In the genomic region with DNA sequence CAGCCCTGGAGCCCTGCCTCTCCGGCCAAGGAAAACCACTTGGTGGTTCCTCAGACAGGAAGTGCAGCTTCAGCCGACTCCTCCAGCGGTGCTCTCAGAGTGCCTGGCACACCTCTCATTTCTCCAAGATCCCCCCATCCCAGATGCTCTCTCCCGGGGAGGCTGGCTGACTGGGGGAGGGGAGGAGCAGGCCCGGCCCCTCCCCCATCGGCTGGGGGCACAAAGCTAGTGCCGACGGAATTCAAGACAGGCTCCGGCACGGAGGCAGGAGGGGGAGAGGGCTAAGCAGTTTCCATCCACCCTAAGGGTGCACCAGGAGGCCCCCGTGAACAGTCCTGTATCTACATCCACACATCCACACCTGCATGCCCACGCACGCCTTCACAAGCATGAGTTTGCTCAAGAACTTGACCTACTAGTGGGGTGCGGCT, we compare ENCODE assay signal across 11 mouse cellular contexts. TPM values are rescaled to one million over a fixed set of nuclear protein-coding genes. Genes with fewer than 3 reads are reported as not detected.
DNase-seq lines count a peak whose midpoint lies in the region; ATAC-seq and TF ChIP-seq lines count a peak whose summit lies in the region.
"Had no signal": no experiment of that assay in that cellular context is flagged by ENCODE, and none has a peak within 500 bp of the region (broad histone marks: within the 10 kb centered on the region; RNA-seq: fewer than 3 reads in every experiment).

No protein-coding gene starts in this region.

- H3K4me3 ChIP-seq in kidney, embryonic 16.5 days (ENCODE audit: low read length) = peak overlapping the region; percentile 80
- peak overlapping the region; percentile 28 for H3K4me3 ChIP-seq in embryonic fibroblast, embryonic 13.5 days (ENCODE audit: insufficient read depth, low read length)
- peak overlapping the region; percentile 94 for H3K4me3 ChIP-seq in limb, embryonic 11.5 days (ENCODE audit: low read depth, low read length)
- H3K4me3 ChIP-seq in neural tube, embryonic 15.5 days (replicated peaks) = peak overlapping the region; percentile 79
- H3K4me3 ChIP-seq in thymus, adult 2 months (ENCODE audit: control insufficient read depth, insufficient read depth, low read length) = no peak overlapping the region

- H3K36me3 ChIP-seq in kidney, embryonic 16.5 days (ENCODE audit: insufficient read depth, low read length) = 0 out of 2 replicates have a peak, but pooled peaks cover 10% of the 10 kb centered on the region
- H3K36me3 ChIP-seq in limb, embryonic 11.5 days (ENCODE audit: control insufficient read depth, insufficient read depth, low read length) = peaks cover 9% of the 10 kb centered on the region
- H3K36me3 ChIP-seq in neural tube, embryonic 15.5 days = no peaks in the 10 kb centered on the region
- no peaks in the 10 kb centered on the region for H3K36me3 ChIP-seq in thymus, adult 2 months (ENCODE audit: control insufficient read depth, insufficient read depth, low read length)
- H3K36me3 ChIP-seq: G1E had no signal

- WGBS in kidney, embryonic 16.5 days = 3% methylated on average over 14 of the region's 14 CpGs
- under 1% methylated on average over 14 of the region's 14 CpGs for WGBS in limb, embryonic 11.5 days
- WGBS in neural tube, embryonic 15.5 days = 3% methylated on average over 14 of the region's 14 CpGs
- 17% methylated on average over 14 of the region's 14 CpGs for WGBS in thymus, adult 2 months

- no peak for DNase-seq in kidney, adult 8-10 months
- DNase-seq in limb, embryonic 11.5 days (ENCODE audit: low spot score) = peak; percentile 82
- no peak for DNase-seq in left cerebral cortex, adult 8-10 months (ENCODE audit: low spot score in 2 of 2)
- DNase-seq in ovary, adult 18-20 months (ENCODE audit: low spot score) = no peak
- no peak for DNase-seq in thymus, adult 2 months

- no peaks in the 10 kb centered on the region for H3K9me3 ChIP-seq in kidney, embryonic 16.5 days (ENCODE audit: low read length)
- H3K9me3 ChIP-seq in limb, embryonic 11.5 days (ENCODE audit: control insufficient read depth, low read length) = no peaks in the 10 kb centered on the region
- no peaks in the 10 kb centered on the region for H3K9me3 ChIP-seq in neural tube, embryonic 15.5 days (replicated peaks)
- H3K9me3 ChIP-seq: G1E had no signal

- TF ChIP-seq CTCF in embryonic fibroblast, embryonic 13.5 days (IDR thresholded peaks at IDR 0.05; ENCODE audit: borderline replicate concordance, insufficient read depth, low read length) = no peak
- TF ChIP-seq CTCF in thymus, adult 2 months (IDR thresholded peaks at IDR 0.05; ENCODE audit: borderline replicate concordance, control insufficient read depth, extremely low read depth, insufficient read depth, low read length, poor library complexity) = no peak

- peak overlapping the region; percentile 88 for H3K4me2 ChIP-seq in kidney, embryonic 16.5 days (replicated peaks; ENCODE audit: low read depth, low read length)
- peak overlapping the region; percentile 93 for H3K4me2 ChIP-seq in limb, embryonic 11.5 days (ENCODE audit: low read depth, severe bottlenecking)
- peak overlapping the region; percentile 94 for H3K4me2 ChIP-seq in neural tube, embryonic 15.5 days

- ATAC-seq in kidney, embryonic 16.5 days (ENCODE audit: low FRiP score, low TSS enrichment) = no peak
- ATAC-seq in limb, embryonic 11.5 days (ENCODE audit: insufficient number of reproducible peaks, low FRiP score, low TSS enrichment, low read depth) = 0 out of 2 replicates have a peak, but pooled peaks have one; percentile 10
- ATAC-seq in neural tube, embryonic 15.5 days (ENCODE audit: low FRiP score) = no peak

- peak overlapping the region; percentile 92 for H3K9ac ChIP-seq in kidney, embryonic 16.5 days (replicated peaks; ENCODE audit: low read length)
- peak overlapping the region; percentile 98 for H3K9ac ChIP-seq in limb, embryonic 11.5 days (ENCODE audit: low read length)
- peak overlapping the region; percentile 79 for H3K9ac ChIP-seq in neural tube, embryonic 15.5 days (replicated peaks)

- H3K27me3 ChIP-seq in kidney, embryonic 16.5 days (ENCODE audit: insufficient read depth, low read length) = no peaks in the 10 kb centered on the region
- H3K27me3 ChIP-seq in limb, embryonic 11.5 days (ENCODE audit: control insufficient read depth, insufficient read depth, low read length) = no peaks in the 10 kb centered on the region
- no peaks in the 10 kb centered on the region for H3K27me3 ChIP-seq in neural tube, embryonic 15.5 days (replicated peaks)
- peaks cover 11% of the 10 kb centered on the region for H3K27me3 ChIP-seq in thymus, adult 2 months (ENCODE audit: control insufficient read depth, insufficient read depth, low read length)

- no peak; the same call in 1 of the 2 replicates for TF ChIP-seq POLR2A in embryonic fibroblast, embryonic 13.5 days (IDR thresholded peaks at IDR 0.05; ENCODE audit: low read depth, low read length)
- TF ChIP-seq POLR2A in thymus, adult 2 months (IDR thresholded peaks at IDR 0.05; ENCODE audit: control insufficient read depth, extremely low read depth, insufficient read depth, low read length, poor library complexity) = no peak

- H3K4me1 ChIP-seq in kidney, embryonic 16.5 days (ENCODE audit: insufficient read depth, low read length) = peaks cover 71% of the 10 kb centered on the region
- H3K4me1 ChIP-seq in embryonic fibroblast, embryonic 13.5 days (ENCODE audit: control insufficient read depth, insufficient read depth, low read length) = peaks cover 18% of the 10 kb centered on the region
- H3K4me1 ChIP-seq in limb, embryonic 11.5 days (ENCODE audit: control insufficient read depth, insufficient read depth, low read length) = peaks cover 62% of the 10 kb centered on the region
- peaks cover 72% of the 10 kb centered on the region for H3K4me1 ChIP-seq in neural tube, embryonic 15.5 days
- peaks cover 30% of the 10 kb centered on the region for H3K4me1 ChIP-seq in thymus, adult 2 months (replicated peaks; ENCODE audit: control insufficient read depth, insufficient read depth, low read length)

- peak overlapping the region; percentile 91 for H3K27ac ChIP-seq in kidney, embryonic 16.5 days (ENCODE audit: low read length)
- H3K27ac ChIP-seq in embryonic fibroblast, embryonic 13.5 days (ENCODE audit: insufficient read depth, low read length) = 0 out of 2 replicates have a peak overlapping the region, but pooled peaks have one; percentile 3
- H3K27ac ChIP-seq in limb, embryonic 11.5 days (replicated peaks; ENCODE audit: low read depth, low read length) = peak overlapping the region; percentile 94
- H3K27ac ChIP-seq in neural tube, embryonic 15.5 days (replicated peaks) = peak overlapping the region; percentile 83
- no peak overlapping the region for H3K27ac ChIP-seq in thymus, adult 2 months (ENCODE audit: control insufficient read depth, insufficient read depth, low read length)

RNA-seq across cellular contexts. Expression of a gene that starts 3.5 kb away (rescaled TPM):
- polyA plus RNA-seq in kidney, embryonic 16.5 days (2015; fragmentation: Nextera tagmentation; extraction: Ambion mirVana) = 20.9 and 25.7 TPM in 2 replicates
- 68.0 and 88.1 TPM in 2 replicates for polyA plus RNA-seq in embryonic fibroblast, embryonic 13.5 days (2011; ENCODE audit: insufficient read length, low read depth, missing spikeins)
- polyA plus RNA-seq in limb, embryonic 11.5 days (2014; fragmentation: Nextera tagmentation; extraction: Ambion mirVana) = 27.4 and 32.5 TPM in 2 replicates
- polyA plus RNA-seq in neural tube, embryonic 15.5 days (2015; fragmentation: Nextera tagmentation; extraction: Ambion mirVana) = 10.2 and 12.5 TPM in 2 replicates
- 10 to 100 TPM; 14.5 to 17.6 (median 16.0) TPM for total RNA-seq in left cerebral cortex, adult 8-10 months (2022)
- 35.5 and 41.3 TPM in 2 replicates for polyA plus RNA-seq in thymus, adult 2 months (2012; rRNA removed)

RNA-seq across cellular contexts. Expression of a gene that starts 27.3 kb away (rescaled TPM):
- polyA plus RNA-seq in kidney, embryonic 16.5 days (2015; fragmentation: Nextera tagmentation; extraction: Ambion mirVana) = 2.8 and 3.0 TPM in 2 replicates
- polyA plus RNA-seq in embryonic fibroblast, embryonic 13.5 days (2011; ENCODE audit: insufficient read length, low read depth, missing spikeins) = not detected in 2 replicates
- 1.7 and 1.8 TPM in 2 replicates for polyA plus RNA-seq in limb, embryonic 11.5 days (2014; fragmentation: Nextera tagmentation; extraction: Ambion mirVana)
- polyA plus RNA-seq in neural tube, embryonic 15.5 days (2015; fragmentation: Nextera tagmentation; extraction: Ambion mirVana) = 2.5 and 2.9 TPM in 2 replicates
- total RNA-seq in left cerebral cortex, adult 8-10 months (2022) = 1 to 10 TPM in 1 of 4 experiments, under 1 TPM in 3; 0.32 to 1.0 (median 0.62) TPM
- 0.13 and 0.34 TPM in 2 replicates for polyA plus RNA-seq in thymus, adult 2 months (2012; rRNA removed)
- total RNA-seq: gastrocnemius, adult 8-10 months had no signal
- polyA plus RNA-seq: G1E; spleen, adult 2 months had no signal

RNA-seq across cellular contexts. Expression of a gene that starts 37.5 kb away (rescaled TPM):
- polyA plus RNA-seq in kidney, embryonic 16.5 days (2015; fragmentation: Nextera tagmentation; extraction: Ambion mirVana) = 12.4 and 12.9 TPM in 2 replicates
- polyA plus RNA-seq in embryonic fibroblast, embryonic 13.5 days (2011; ENCODE audit: insufficient read length, low read depth, missing spikeins) = 1.1 TPM in 1 of 2 replicates, not detected in the other
- 3.4 and 4.1 TPM in 2 replicates for polyA plus RNA-seq in limb, embryonic 11.5 days (2014; fragmentation: Nextera tagmentation; extraction: Ambion mirVana)
- polyA plus RNA-seq in neural tube, embryonic 15.5 days (2015; fragmentation: Nextera tagmentation; extraction: Ambion mirVana) = 35.1 and 35.4 TPM in 2 replicates
- 10 to 100 TPM; 82.5 to 94.5 (median 86.9) TPM for total RNA-seq in left cerebral cortex, adult 8-10 months (2022)
- polyA plus RNA-seq in thymus, adult 2 months (2012; rRNA removed) = 9.1 and 11.2 TPM in 2 replicates
- polyA plus RNA-seq: G1E had no signal
